ENCODE assay signal across 7 mouse cellular contexts in genomic region chr15:11590542-11591116, GRCm38 (mm10).
DNase-seq lines count a peak whose midpoint lies in the region.

No protein-coding gene starts in this region.

- peak; percentile 28 for DNase-seq in layer of hippocampus, adult 11-12 months (ENCODE audit: low spot score)
- DNase-seq in layer of hippocampus, adult 9-11 months: no peak
- peak; percentile 9 for DNase-seq in ES-CJ7 (ENCODE audit: low read depth, low spot score)
- DNase-seq in brain, adult 2 months (ENCODE audit: low read depth, low spot score): peak; percentile 52
- peak; percentile 32 to 45 for DNase-seq in layer of hippocampus, postnatal 10 days (ENCODE audit: low spot score in 2 of 2)
- DNase-seq in urinary bladder, postnatal 10 days (ENCODE audit: low spot score): no peak
- DNase-seq in spleen, postnatal 14 days (ENCODE audit: low spot score in 2 of 2): no peak

Comparison
In these comparisons a context has a peak if more than half of its experiments do, and no peak if none do; other contexts are left out.
1. DNase-seq: peak in layer of hippocampus, adult 11-12 months (single experiment), ES-CJ7 (single experiment), brain, adult 2 months (single experiment) and layer of hippocampus, postnatal 10 days (2 of 2); none in layer of hippocampus, adult 9-11 months (single experiment), urinary bladder, postnatal 10 days (single experiment) and spleen, postnatal 14 days (0 of 2).